In the genomic region with DNA sequence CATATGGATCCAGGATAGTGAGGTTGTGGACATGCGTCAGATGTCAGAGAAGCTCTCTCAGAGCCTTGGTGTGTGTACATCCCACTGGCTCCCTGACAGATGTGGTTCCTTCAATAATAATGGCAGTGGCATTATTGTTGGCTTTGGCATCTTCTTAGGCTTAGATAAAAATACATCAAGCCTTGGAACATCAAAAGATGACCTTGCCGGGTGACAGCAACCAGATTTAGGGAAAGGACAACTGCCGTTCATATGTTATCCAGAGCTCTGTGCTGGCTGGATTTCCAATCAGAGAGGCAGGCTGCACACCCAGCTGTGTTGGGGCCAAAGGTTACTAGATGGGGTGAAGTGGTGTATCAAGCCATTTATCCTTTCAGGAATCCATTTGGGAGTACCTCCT, we compare ENCODE assay signal across 22 mouse cellular contexts. TPM values are rescaled to one million over a fixed set of nuclear protein-coding genes. Genes with fewer than 3 reads are reported as not detected.
"Had no signal": no experiment of that assay in that cellular context is flagged by ENCODE, and none has a peak within 500 bp of the region (broad histone marks: within the 10 kb centered on the region; RNA-seq: fewer than 3 reads in every experiment).

No protein-coding gene starts in this region.

- DNase-seq: lung, adult 18-20 months; lung, embryonic 14.5 days; lung, postnatal 10 days; lung, postnatal 4 days; midbrain, embryonic 14.5 days; right cerebral cortex, postnatal 14 days; thymus, adult 2 months; thymus, postnatal 25 days; thymus, postnatal 4 days had no signal

RNA-seq across cellular contexts. Expression of gene Caln1, which starts 6.2 kb away (rescaled TPM):
- total RNA-seq: megakaryocyte, adult 5-6 weeks; megakaryocyte-erythroid progenitor cell, adult 5-6 weeks had no signal
- polyA plus RNA-seq: lung, embryonic 16.5 days; myocyte; spleen, adult 2 months had no signal

RNA-seq across cellular contexts. Expression of gene A330070K13Rik, which starts 9.0 kb away (rescaled TPM):
- total RNA-seq: megakaryocyte, adult 5-6 weeks; megakaryocyte-erythroid progenitor cell, adult 5-6 weeks had no signal
- polyA plus RNA-seq: lung, embryonic 14.5 days; lung, embryonic 16.5 days; midbrain, embryonic 10.5 days; midbrain, embryonic 12.5 days; midbrain, embryonic 14.5 days; midbrain, embryonic 16.5 days; myocyte; neural tube, embryonic 11.5 days; neural tube, embryonic 13.5 days; spleen, adult 2 months; stomach, embryonic 15.5 days; stomach, postnatal 0 days; thymus, adult 2 months; urinary bladder, adult 2 months had no signal
